Mouse (Mus musculus) right cerebral cortex, postnatal 36 days (tissue): ENCODE results near the gene 0610010F05Rik.
A peak's percentile ranks its signal among the peaks of the same experiment; 100 is the strongest.

Experiments
- DNase-seq, 2 experiments: peaks; one replicate each; pipeline ENCODE4 v3.0.0; 2022; ENCODE audit warnings: low spot score in 2 of 2, mixed read lengths in 1 of 2

0610010F05Rik gene

GRCm38 (mm10) chr11:23570130-23570529 is 63.3 kb downstream of the 0610010F05Rik start:
- DNase-seq, result no peak

- peak; percentile 66 to 68 for DNase-seq
These were observed 67.7 kb downstream of the 0610010F05Rik start for GRCm38 (mm10) chr11:23565761-23566160.

DNA sequence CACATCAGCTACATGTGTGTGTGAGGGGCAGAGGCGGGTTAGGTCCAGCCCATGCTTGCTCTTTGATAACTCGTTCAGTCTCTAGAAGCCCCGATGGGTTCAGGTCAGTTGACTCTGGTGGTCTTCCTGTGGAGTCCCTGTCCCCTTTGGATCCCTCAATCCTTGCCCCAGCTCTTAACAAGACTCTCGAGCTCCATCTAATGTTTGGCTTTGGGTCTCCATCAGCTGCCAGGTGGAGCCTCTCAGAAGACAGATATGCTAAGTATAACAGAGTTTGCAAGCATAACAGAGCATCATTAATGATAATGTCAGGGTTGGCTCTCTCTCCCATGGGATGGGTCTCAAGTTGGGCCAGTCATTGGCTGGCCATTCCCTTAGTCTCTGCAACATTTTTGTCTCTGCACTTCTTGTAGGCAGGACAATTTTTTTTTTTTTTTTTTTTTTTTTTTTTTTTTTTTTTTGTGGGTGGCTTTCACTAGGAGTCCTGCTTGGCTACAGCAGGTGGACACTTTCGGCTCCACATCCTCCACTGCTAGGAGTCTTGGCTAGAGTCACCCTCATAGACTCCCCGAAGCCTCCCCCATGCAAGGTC is 76.3 kb downstream of the 0610010F05Rik start:
- no peak for DNase-seq

DNA sequence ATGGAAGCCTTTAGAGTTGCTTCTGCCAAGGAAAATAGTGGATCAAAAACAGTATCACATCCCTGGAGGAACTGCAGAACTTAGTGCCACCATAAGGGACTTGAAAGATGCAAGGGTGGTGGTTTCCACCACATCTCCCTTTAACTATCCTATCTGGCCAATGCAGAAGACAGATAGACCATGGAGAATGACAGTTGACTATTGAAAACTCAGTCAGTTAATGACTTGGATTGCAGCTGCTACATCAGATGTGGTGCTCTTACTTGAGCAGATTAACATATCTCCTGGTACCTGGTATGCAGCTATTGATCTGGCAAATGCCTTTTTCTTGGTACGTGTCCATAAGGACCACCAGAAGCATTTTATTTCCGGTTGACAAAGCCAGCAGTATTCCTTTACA is 96.0 kb downstream of the 0610010F05Rik start:
- no peak for DNase-seq

DNA sequence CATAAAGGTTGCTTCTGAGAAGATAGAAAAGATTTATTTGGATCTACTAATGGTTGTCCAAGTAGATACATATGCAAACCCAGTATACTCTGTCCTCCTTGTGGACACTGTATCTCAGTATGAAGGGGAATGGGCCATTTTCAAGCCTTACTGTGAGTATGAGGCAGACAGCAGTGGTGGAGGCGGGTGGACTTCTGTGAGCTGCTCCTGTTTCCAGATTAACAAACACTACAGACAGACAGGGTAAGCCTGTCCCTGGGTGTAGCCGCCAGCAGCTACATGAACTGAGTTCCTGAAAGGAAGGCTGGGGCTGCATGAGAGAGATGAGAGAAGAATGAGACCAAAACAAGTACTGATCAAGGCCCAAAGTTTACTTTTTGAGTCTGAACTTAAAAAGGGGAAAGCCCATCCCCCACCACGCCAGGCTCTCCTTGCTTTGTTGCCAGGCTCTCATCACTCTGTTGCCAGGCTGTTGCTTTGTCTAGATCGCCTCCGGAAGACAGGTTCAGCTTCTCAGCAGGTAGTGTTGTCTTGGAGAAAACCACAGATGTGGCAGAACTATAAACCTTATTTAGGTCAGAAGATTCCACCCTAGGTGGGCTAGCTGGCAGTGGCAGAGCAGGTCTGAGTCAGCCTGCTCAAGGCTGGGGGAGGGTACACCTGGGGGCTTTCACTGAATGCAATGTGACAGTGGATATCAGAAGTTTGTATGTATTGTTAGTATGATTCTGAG is 112.8 kb downstream of the 0610010F05Rik start, which contains the start of gene 1700093K21Rik:
Gene 1700093K21Rik (minus strand): TSS at position 683 of the 733 bp plus-strand sequence.
- DNase-seq, result no peak

- no peak for DNase-seq
These were observed 114.5 kb downstream of the 0610010F05Rik start for GRCm38 (mm10) chr11:23518981-23519380.

DNA sequence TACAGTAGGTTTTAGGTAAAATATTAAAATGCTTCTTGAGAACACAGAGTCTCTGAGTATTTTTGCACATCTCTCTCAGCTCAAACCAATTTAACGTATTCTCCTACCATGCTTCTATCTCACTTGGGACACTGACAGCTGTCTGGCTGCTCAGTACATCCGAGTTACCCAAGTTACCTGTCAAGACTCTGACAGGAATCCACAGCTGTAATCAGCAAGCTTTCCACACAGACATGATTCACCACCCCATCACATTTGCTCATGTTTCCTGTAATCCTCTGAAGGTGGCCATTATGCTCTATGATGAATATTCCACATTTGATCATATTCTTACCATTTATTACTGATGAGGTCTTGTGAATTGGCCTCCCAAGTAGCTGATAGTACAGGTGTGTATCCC is 118.1 kb downstream of the 0610010F05Rik start:
- DNase-seq, result no peak
